ENCODE assay signal across 8 mouse cellular contexts in the genomic region with DNA sequence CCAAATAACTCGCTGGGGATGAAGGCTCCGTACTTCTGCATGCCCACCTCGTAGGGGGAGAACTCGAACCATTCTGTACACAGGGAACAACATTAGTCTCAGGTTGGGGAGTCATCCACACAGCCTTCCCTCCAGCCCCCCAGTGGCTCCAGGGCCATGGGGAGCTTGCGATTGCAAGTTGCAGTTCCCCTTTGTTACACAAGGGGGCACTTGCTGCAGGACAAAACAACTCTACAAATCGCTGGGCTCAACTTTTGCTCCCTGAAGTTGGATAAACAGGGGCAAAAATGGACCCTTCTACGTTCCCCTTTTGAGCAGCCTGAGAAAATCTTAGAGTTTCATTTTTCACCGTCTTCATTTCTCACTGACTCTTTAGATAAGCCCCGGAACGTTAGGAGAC. TPM values are rescaled to one million over a fixed set of nuclear protein-coding genes. Genes with fewer than 3 reads are reported as not detected.
A peak's percentile ranks its signal among the peaks of the same experiment; 100 is the strongest.
DNase-seq lines count a peak whose midpoint lies in the region; ATAC-seq and TF ChIP-seq lines count a peak whose summit lies in the region.

No protein-coding gene starts in this region.

- no peak overlapping the region for H3K4me3 ChIP-seq in G1E (ENCODE audit: low read depth, low read length)

- H3K4me1 ChIP-seq in G1E (ENCODE audit: insufficient read depth, low read depth, low read length) = 0 out of 2 replicates have a peak, but pooled peaks cover 2% of the 10 kb centered on the region

- TF ChIP-seq CTCF in G1E (IDR thresholded peaks at IDR 0.05; ENCODE audit: low read depth, low read length) = peak; percentile 95

- H3K27me3 ChIP-seq in G1E (ENCODE audit: insufficient read depth, low read length) = peaks cover 17% of the 10 kb centered on the region

- ATAC-seq in G1E (ENCODE audit: extremely low read depth, insufficient number of reproducible peaks, low FRiP score, poor library complexity, severe bottlenecking) = no peak

- H3K36me3 ChIP-seq in G1E (replicated peaks) = no peaks in the 10 kb centered on the region

- DNase-seq in gastrocnemius, adult 18-20 months (ENCODE audit: low spot score) = peak; percentile 51
- DNase-seq in gastrocnemius, adult 8-10 months (ENCODE audit: low spot score in 2 of 2) = no peak
- peak; percentile 15 for DNase-seq in G1E (ENCODE audit: low spot score)
- DNase-seq in cerebellum, adult 11-12 months = peak; percentile 20
- DNase-seq in gastrocnemius, postnatal 10 days = peak; percentile 74
- DNase-seq in layer of hippocampus, postnatal 10 days (ENCODE audit: low spot score in 2 of 2) = peak; percentile 69 to 70
- DNase-seq in lung, postnatal 36 days = peak; percentile 72
- peak; percentile 45 to 70 for DNase-seq in spleen, postnatal 10 days (ENCODE audit: low spot score in 2 of 2)

- no peaks in the 10 kb centered on the region for H3K9me3 ChIP-seq in G1E (replicated peaks)

RNA-seq across cellular contexts. Expression of gene Ehd4, which starts 19.3 kb away (rescaled TPM):
- 10 to 100 TPM; 27.1 to 31.2 TPM for total RNA-seq in gastrocnemius, adult 18-20 months (2021)
- 10 to 100 TPM; 19.2 to 29.3 (median 25.5) TPM for total RNA-seq in gastrocnemius, adult 8-10 months (2022)
- 10.8 TPM in 2 replicates for total RNA-seq in G1E (2014; fragmentation: Nextera tagmentation)
- total RNA-seq in G1E (2017) = 11.0 TPM in 2 replicates
- 30.3 and 36.1 TPM in 2 replicates for polyA plus RNA-seq in G1E (2012)
- total RNA-seq in gastrocnemius, postnatal 10 days (2021) = 100 to 1,000 TPM; 130 to 134 TPM
- 1 to 10 TPM; 7.5 to 8.3 TPM for total RNA-seq in layer of hippocampus, postnatal 10 days (2021)

Comparison
In these comparisons a context has a peak if more than half of its experiments do, and no peak if none do; other contexts are left out.
1. DNase-seq: peak in gastrocnemius, adult 18-20 months (single experiment), G1E (single experiment), cerebellum, adult 11-12 months (single experiment), gastrocnemius, postnatal 10 days (single experiment), layer of hippocampus, postnatal 10 days (2 of 2), lung, postnatal 36 days (single experiment) and spleen, postnatal 10 days (2 of 2); none in gastrocnemius, adult 8-10 months (0 of 2).
2. RNA of gene Ehd4, which starts 19.3 kb away (total RNA-seq): 130 to 134 TPM in gastrocnemius, postnatal 10 days; 27.1 to 31.2 TPM in gastrocnemius, adult 18-20 months, 19.2 to 29.3 TPM in gastrocnemius, adult 8-10 months, 10.8 to 11.0 TPM in G1E and 7.5 to 8.3 TPM in layer of hippocampus, postnatal 10 days; every median in the first group is over 4 times any median in the second.